Comparison of ENCODE assay signal across 15 mouse cellular contexts in genomic region chr2:56912531-56912930, GRCm38 (mm10).
"Had no signal": no experiment of that assay in that cellular context is flagged by ENCODE, and none has a peak within 500 bp of the region (broad histone marks: within the 10 kb centered on the region; RNA-seq: fewer than 3 reads in every experiment).

No protein-coding gene starts in this region.

- DNase-seq: retina, postnatal 1 day; right cerebral cortex, adult 18-20 months; right cerebral cortex, postnatal 14 days; right cerebral cortex, postnatal 25 days; right cerebral cortex, postnatal 4 days; spleen, adult 18-20 months; thymus, adult 18-20 months; thymus, adult 2 months; thymus, postnatal 14 days; thymus, postnatal 25 days; thymus, postnatal 36 days; thymus, postnatal 4 days had no signal

- H3K4me1 ChIP-seq: neural tube, embryonic 13.5 days; neural tube, embryonic 15.5 days; stomach, embryonic 15.5 days had no signal

- H3K9me3 ChIP-seq: neural tube, embryonic 13.5 days; neural tube, embryonic 15.5 days; stomach, embryonic 15.5 days had no signal

- H3K27me3 ChIP-seq: neural tube, embryonic 13.5 days; neural tube, embryonic 15.5 days; stomach, embryonic 15.5 days had no signal

- H3K4me3 ChIP-seq: neural tube, embryonic 13.5 days; neural tube, embryonic 15.5 days; stomach, embryonic 15.5 days had no signal

- H3K36me3 ChIP-seq: neural tube, embryonic 13.5 days; neural tube, embryonic 15.5 days; stomach, embryonic 15.5 days had no signal
